In the genomic region with DNA sequence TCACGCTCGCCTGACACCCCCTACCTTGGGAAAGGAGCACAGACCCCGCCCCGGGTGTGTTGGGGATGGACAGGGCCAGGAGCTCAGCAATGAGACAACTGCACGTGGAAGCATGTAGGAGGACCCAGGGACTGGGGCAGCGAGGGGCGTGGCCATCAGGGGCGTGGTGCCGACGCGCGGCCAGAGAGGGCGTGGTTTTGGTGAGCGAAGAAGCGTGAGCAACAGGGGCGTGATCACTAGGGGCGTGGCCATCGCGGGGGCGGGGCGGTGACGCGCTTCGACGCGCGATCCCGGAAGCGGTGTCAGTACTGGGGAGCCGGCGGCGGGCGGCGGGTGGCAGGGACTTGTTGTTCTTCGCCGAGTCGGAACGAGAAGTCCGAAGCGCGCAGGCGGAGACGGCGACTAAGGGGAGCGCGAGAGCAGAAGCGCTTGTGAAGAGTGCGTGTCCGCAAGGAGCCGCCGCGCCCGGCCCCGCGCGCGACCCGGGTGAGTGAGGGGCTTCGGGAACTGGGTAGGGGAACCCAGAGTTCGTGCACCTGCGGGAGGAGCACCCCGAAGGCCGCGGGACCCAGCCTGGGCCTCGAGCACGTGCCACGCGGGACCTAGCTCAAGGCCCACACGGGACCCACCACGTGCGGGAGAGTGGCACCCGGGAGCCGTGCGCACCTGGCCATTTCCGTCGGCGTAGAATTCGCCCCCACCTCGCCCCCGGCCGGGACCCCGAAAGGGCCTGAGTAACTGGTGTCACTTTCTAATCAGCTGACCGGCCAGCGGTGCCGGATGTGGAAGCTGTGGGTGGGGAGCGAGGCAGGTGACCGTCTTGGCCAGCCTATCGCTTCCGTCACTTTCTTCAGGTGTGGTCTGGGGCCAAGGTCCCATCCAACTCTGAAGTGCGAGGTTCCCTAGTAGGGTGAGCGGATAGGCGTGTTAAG, we compare ENCODE assay signal across 8 mouse cellular contexts. TPM values are rescaled to one million over a fixed set of nuclear protein-coding genes. Genes with fewer than 3 reads are reported as not detected.
DNase-seq lines count a peak whose midpoint lies in the region; ATAC-seq and TF ChIP-seq lines count a peak whose summit lies in the region.

TSS of gene Mafk (plus strand) at position 287 of the 932 bp plus-strand sequence.

- WGBS in forebrain, embryonic 15.5 days: under 1% methylated on average over 92 of the region's 92 CpGs
- 1% methylated on average over 92 of the region's 92 CpGs for WGBS in lung, adult 2 months

- ATAC-seq in forebrain, embryonic 15.5 days (replicated peaks): peak; percentile 90
- ATAC-seq in neutrophil, adult 5-6 weeks (ENCODE audit: extremely low read depth, insufficient number of reproducible peaks, low FRiP score, poor library complexity, severe bottlenecking): peak; percentile 75

- H3K9ac ChIP-seq in forebrain, embryonic 15.5 days (replicated peaks): peak within 1 kb of the TSS; percentile 55

- H3K4me1 ChIP-seq in forebrain, embryonic 15.5 days: peaks cover 32% of the 10 kb centered on the region
- H3K4me1 ChIP-seq in lung, adult 2 months (ENCODE audit: control insufficient read depth, insufficient read depth, low read length): peaks cover 37% of the 10 kb centered on the region

- peak within 1 kb of the TSS; percentile 99 for H3K4me2 ChIP-seq in forebrain, embryonic 15.5 days (replicated peaks)

- intact Hi-C loops in heart, postnatal 25 days (cut with DNase I): no loop called here

- H3K36me3 ChIP-seq in forebrain, embryonic 15.5 days: no peaks in the 10 kb centered on the region

- H3K27me3 ChIP-seq in forebrain, embryonic 15.5 days: no peaks in the 10 kb centered on the region

- peak within 1 kb of the TSS; percentile 59 for H3K4me3 ChIP-seq in forebrain, embryonic 15.5 days
- peak within 1 kb of the TSS; percentile 92 for H3K4me3 ChIP-seq in lung, adult 2 months (replicated peaks; ENCODE audit: extremely low read depth, low read depth, low read length)

- peak; percentile 94 for DNase-seq in ES-CJ7 (ENCODE audit: low read depth, low spot score)
- DNase-seq in cerebellum, adult 11 months: peak; percentile 79
- peak; percentile 96 for DNase-seq in heart, postnatal 25 days (ENCODE audit: low spot score)
- peak; percentile 89 to 96 for DNase-seq in layer of hippocampus, adult 18-20 months (ENCODE audit: low spot score in 2 of 2)
- peak; percentile 99 for DNase-seq in lung, adult 2 months
- DNase-seq in thymus, adult 18-20 months: peak; percentile 95 to 96

- H3K27ac ChIP-seq in forebrain, embryonic 15.5 days (replicated peaks): peak within 1 kb of the TSS; percentile 46

- TF ChIP-seq POLR2A in lung, adult 2 months (IDR thresholded peaks at IDR 0.05; ENCODE audit: borderline replicate concordance, extremely low read depth, low read depth, low read length): peak; percentile 96

- no peaks in the 10 kb centered on the region for H3K9me3 ChIP-seq in forebrain, embryonic 15.5 days

- no peak for TF ChIP-seq CTCF in lung, adult 2 months (IDR thresholded peaks at IDR 0.05; ENCODE audit: insufficient read depth, low read length)

RNA-seq across cellular contexts. Expression of gene Mafk, which starts in this region (rescaled TPM):
- polyA plus RNA-seq in forebrain, embryonic 15.5 days (2015; fragmentation: Nextera tagmentation; extraction: Ambion mirVana): 18.7 and 20.6 TPM in 2 replicates
- total RNA-seq in heart, postnatal 25 days (2021): 10 to 100 TPM; 30.2 to 30.9 TPM
- 10 to 100 TPM; 10.3 to 13.0 TPM for total RNA-seq in layer of hippocampus, adult 18-20 months (2021)
- 49.1 and 55.6 TPM in 2 replicates for polyA plus RNA-seq in lung, adult 2 months (2012; rRNA removed)
- 48.4 and 55.0 TPM in 2 replicates for total RNA-seq in neutrophil, adult 5-6 weeks (2017)

Comparison
In these comparisons a context has a peak if more than half of its experiments do, and no peak if none do; other contexts are left out.
1. Peak in every context shown above with its lines: DNase-seq, ATAC-seq, H3K4me3 ChIP-seq and H3K27ac ChIP-seq.